Mouse (Mus musculus) heart, postnatal 4 days (tissue): Measurements from ENCODE around the gene Ift140. TPM values are rescaled to one million over a fixed set of nuclear protein-coding genes. Genes with fewer than 3 reads are reported as not detected.

Experiments
- DNase-seq: peaks from one replicate; pipeline ENCODE4 v3.0.0; 2021
- total RNA-seq, 2 experiments: library from RNA; stranded (reverse); gene quantifications; 2 replicates each; pipeline ENCODE4 v1.2.3; 2021

The Ift140 gene
- 1 to 10 TPM; 7.0 to 7.3 TPM for total RNA-seq

DNA sequence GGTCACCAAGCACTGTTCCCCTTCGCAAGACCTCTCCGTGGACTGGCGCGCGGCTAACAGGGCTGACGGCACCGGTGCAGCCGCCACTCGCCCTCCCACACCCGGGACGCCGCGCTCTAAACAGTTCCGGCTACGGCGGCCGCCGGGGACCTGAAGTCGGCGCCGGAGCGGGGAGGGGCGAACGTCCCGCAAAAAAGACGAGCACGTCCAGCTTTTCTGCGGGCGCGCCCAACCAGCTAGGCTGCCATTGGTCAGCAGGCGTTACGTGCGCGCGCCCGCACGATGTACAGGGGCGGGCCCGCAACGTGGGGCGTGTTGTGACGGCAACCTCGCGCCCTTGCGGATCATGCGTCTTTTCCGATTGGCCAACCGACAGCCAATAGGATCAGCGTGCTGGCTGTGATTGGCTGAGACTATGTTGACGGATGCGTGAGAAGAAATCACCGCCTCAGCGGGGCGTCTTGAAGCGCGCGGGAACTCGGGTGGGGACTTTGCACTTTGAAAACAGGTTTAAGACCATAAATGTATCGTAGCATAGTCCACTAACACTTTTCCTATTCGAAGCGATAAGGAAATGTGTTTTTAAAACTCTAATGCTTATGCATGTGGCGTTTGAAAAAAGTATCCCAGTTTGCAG lies at the start of gene Ift140, which contains the start of gene Cramp1l:
Ift140 (plus strand) TSS at position 431 of the 637 bp plus-strand sequence.
Cramp1l (minus strand) TSS at position 134 of the 637 bp plus-strand sequence.
- peak; percentile 98 for DNase-seq

DNA sequence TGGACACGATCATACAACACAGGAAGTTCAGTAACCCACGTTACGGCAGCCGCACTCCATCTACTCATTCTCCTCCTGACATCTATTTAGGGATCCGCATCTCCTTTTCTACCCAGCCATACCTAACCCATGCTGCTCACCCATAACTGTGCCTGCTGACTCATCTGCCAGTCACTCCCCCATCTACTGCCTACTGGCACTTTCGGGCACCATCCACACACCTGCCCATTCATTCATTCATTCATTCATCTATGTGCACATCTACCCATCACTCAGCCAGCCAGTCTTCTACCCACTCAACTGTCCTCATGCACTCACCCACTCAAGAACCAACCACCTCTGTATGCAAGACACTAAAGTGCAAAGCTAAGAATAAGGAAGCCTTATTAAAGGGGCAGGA lies 28.7 kb upstream of the Ift140 start:
- DNase-seq = no peak

DNA sequence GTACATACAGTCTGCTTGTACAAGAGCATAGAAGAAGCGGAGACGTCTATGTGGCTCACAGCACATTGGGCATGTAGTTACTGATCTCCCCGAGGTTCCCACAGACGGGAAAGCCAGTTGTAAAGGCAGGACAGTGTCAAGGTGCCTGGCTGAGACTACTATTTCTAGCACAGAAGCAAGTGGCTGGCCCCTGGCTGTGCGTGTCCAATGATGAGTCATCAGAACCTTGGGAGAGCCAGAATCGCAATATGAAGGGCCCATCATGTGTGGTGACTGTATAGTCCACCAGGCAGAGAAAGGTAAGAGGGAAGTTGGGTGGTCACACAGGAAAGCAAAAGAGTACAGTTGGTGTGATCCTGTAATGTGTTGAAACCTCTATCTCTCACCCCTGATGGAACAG lies 21.2 kb upstream of the Ift140 start:
- DNase-seq = no peak

DNA sequence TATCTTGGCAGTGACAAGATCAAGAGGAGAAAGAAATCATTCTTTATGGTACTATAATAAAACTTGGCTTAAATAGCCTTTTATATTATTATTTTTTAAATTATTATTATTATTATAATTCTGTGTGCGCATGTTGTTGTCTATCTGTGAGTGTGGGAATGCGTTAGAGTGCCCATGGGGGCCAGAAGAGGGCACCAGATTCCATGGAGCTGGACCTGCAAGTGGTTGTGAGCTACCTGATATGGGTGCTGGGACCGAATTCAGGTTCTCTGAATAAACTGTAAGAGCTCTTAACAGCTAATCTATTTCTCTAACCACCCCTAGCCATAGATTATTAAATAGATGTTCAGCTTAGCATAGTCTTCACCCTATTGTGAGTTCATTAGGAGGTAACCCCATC lies 10.8 kb upstream of the Ift140 start:
- DNase-seq = no peak

DNA sequence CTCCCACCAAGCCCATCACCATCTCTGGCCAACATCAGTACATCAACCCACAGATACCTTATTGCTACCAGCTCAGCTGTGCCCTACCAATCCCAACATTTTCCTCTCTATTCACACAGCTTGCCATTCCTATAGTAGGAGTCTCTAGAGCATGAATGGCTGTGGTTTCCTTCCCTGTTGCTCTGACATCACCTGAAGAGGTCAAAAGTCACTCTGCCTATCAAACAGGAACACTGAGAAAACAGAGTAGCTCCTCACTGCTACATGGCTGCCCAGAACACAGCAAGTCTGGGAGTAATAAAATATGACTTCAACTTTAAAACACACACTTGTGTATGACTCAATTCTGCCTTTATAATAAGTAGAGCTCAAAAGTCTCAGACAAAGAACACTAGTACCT lies 8.4 kb upstream of the Ift140 start:
- DNase-seq = no peak

- peak; percentile 41 for DNase-seq
Observed at GRCm38 (mm10) chr17:25013606-25014501, 2.0 kb upstream of the Ift140 start.

DNA sequence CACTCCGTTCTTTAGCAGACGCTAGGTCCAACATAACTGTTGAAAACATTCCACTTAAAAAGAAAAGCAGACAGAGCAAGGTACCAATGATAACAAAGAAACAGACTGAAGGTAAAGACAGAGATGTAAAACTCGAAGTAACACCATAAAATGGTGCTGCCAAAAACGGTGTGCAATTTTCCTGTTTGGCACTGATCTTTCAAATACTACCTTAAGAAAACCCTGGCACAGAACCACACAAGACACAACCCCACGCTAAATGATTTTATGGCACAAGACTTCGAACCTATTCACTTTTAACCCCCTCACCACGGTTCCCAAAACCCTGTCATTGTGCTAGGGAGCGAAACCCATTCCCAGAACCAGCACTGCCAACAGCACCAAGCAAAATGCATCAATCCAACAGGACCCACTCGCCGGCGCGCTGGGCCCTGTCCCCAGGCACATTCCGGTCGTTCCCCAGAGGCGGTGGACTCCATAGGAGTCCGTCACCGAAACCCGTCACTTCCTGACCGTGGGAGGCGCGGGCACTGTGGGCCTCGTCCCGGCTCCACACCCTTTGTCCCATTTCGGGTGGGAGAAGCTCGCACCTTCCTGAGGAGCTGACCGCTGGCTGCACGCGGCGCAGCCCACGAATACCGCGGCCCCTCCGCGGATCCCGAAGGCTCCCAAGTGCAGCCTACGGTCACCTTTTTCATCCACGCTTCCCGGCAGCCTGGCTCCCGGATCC lies 879 bp upstream of the Ift140 start:
- peak; percentile 67 for DNase-seq

GRCm38 (mm10) chr17:25016292-25017132 lies 627 bp downstream of the Ift140 start:
- peak; percentile 75 for DNase-seq

GRCm38 (mm10) chr17:25036183-25036582 lies 20.3 kb downstream of the Ift140 start:
- DNase-seq = peak; percentile 21

DNA sequence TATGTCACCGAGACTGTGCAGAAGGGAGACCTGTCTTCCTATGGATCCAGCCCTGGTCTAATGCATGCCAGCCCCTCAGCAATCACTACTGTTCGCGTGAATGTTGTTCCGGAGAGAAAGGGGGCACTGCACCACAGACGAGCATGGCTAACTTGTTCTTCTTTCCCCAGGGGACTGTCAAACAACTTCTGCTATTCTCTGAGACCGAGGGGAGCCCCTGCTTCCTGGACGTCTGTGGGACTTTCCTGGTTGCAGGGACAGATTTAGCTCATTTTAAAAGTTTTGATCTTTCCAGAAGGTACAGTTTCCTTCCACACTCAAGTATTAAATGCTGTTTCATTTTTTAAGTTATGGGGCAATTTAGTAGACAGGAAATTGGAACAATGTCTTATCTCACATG lies 29.0 kb downstream of the Ift140 start:
- DNase-seq = no peak

DNA sequence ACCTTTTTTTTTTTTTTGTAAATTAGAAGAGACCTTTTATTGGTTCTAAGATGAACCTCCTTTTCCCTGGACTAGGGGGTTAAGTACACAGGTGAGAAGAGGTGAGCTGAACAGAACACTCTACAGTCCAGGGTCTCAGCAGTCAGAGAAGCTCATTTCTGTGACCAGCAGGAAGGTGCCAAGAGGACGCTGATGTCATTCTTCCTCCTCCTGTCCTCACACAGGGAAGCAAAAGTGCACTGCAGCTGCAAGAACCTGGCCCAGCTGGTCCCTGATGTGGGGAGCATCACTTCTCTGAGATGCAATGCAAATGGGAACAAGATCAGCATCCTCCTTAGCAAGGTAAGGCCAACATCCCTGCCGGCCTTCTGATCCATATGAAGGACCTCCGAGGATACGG lies 29.4 kb downstream of the Ift140 start:
- no peak for DNase-seq

DNA sequence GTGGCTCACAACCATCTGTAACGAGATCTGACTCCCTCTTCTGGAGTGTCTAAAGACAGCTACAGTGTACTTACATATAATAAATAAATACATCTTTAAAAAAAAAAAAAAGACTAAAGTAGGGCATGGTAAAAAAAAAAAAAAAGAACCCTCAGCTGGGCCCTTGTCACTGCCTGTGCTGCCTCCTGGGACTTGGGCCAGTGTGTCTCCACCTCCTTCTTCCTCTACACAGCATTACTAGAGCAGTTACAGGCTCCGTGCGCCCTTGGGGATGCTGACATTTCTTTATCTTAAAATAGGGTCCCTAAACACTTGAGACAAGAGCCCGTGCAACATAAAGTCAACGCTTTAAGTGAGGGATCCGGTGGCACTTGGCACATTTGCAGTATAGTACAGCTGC lies 31.3 kb downstream of the Ift140 start:
- no peak for DNase-seq

DNA sequence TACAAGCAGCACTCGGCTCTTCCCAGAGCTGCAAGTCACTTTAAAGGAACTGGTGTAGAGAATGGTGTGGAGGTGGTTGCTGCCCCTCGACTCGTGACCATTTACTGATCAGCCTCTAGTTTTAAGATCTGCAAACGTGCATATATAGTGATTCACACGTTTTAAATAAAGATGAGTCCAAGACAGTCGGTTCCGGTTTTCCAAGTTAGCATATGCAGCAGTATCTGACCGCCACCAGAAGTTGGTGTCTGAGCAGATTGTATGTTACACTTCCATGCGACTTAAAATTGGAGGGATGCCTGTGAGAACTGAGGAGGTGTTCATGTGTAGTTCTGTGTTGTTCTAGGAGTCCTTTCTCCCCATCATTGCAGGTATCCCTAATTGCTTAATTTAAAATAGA lies 37.4 kb downstream of the Ift140 start:
- DNase-seq = no peak

GRCm38 (mm10) chr17:25057041-25057440 lies 41.2 kb downstream of the Ift140 start:
- no peak for DNase-seq

DNA sequence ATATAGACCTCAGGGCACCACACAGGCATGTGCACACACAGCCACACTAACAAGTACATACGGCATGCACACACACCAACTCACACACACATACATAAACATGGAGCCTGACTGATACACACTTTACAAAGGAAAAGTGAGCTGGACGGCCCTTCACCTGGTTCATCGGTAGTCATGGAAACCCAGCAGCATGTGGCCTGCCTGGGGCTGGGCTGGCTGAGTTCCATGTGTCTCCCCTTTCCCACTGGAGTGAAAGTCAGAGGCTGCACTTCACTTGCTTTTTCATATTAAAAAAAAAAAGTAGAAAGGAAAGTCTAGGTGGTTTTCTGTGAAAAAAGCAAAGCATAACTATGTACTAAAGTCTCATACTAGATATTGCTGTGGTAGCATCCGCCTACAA lies 47.4 kb downstream of the Ift140 start:
- DNase-seq = no peak

DNA sequence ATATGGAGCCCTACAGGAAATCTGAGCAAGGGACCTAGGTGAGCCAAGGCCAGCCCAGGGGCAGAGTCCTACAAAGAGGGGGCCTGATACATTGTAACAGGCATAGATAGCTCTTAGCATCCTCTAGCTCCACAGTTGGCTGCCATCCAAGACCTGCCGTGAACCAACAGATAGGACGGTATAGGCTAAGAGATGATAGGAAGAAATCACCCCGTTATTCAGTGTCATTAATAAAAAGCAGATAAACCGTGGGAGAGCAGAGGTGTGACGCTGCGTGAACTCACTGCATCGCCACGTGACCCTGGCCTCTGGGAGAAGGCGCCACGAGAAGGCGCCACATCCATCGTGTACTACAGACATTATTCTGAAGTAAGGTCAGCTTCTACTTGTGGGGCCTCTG lies 48.0 kb downstream of the Ift140 start:
- peak; percentile 46 for DNase-seq

DNA sequence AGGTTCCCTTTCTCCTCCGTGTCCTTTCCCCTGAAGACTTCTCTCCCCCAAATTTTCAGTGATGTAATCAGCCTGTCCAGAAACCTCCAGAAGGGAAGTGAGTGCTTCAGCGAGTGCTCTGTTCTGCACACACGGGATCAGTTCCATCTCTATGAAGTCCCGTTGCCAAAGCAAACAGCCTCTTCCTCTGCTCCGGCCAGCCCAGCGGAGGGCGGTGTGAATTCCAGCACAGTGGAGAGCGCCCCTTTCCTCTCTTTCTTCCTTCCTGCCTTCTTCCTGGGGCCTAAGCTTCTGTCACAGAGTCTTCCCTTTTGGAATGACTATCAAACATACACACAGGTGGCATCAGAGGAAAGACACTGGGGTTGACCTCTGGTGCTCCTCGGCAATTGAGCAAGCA lies 48.5 kb downstream of the Ift140 start:
- DNase-seq = peak; percentile 76

DNA sequence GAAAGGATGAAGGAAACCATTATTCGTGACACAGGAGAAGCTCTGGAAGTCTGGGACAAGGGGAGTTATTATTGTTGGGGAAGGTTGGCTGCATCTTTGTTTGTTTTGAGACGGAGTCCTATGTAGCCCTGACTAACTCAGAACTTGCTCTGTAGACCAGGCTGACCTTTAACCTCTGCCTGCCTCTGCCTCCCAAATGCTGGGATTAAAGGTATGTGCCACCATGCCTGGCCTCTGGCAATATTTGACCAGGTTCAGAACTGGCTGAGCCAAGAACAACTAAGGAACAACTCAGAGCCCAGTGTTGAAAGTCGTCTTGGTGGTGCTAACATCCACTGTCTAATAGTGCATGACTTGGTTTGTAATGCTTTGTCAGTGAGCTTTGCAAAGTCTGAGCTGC lies 49.3 kb downstream of the Ift140 start:
- no peak for DNase-seq

DNA sequence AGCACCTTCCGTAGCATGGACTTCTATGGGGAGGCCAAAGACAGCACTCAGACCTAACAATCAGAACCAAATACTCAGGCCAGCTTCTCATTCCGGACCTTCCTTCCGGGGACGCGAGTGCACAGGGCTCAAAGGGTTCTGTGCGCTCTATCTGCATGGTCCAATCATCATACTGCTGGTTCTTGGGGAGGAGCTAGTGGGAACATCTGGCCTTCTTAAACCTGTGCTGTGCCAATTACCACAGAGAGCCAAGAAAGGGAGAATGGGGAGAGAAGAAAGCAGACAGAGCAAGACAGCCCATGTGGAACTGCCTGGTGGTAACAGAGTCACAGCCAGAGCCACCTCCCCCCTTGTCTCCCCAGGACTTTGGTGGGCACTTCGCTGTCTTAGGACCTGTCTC lies 50.7 kb downstream of the Ift140 start:
- DNase-seq = no peak

DNA sequence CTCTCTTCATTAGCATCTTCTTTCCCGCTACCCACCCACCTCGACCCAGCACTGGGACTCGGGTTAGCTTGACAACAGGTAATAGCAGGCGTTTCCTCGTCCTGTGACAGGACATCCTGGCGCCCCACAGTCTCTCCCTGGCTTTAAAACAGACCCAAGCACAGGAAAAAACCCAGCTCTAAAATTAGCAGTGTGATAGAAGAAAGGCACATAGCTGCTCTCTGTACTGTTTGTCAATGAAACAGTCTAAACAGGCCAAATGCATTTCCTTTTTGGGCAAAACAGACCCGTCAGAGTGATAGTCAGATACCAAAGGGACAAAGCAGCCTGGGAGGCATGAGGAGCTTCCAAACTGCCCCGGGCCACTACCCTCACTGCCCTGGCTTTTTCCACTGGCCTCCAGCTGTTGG lies 51.6 kb downstream of the Ift140 start:
- DNase-seq = peak; percentile 49

GRCm38 (mm10) chr17:25068690-25069089 lies 52.8 kb downstream of the Ift140 start:
- no peak for DNase-seq

DNA sequence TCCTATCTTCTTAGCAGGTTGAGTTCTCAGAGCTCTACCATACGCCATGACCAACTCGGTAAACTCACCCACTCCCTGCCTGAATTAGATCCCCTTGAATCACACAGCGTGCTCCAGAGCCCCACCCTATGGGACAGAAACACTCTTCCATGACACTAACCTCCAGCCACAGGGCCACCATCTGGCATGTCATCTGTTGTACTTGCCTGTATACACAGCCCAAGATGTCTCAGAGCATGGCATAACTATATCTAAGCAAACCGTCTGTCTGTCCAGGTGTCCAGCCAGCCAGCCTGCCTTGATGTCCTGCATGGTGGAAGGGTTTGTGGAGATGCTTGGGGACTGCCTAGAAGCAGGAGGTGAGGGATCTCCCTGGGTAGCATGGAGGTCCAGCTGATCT lies 61.0 kb downstream of the Ift140 start:
- no peak for DNase-seq
